Mouse (Mus musculus): ENCODE data around the gene Mif4gd.

DNA sequence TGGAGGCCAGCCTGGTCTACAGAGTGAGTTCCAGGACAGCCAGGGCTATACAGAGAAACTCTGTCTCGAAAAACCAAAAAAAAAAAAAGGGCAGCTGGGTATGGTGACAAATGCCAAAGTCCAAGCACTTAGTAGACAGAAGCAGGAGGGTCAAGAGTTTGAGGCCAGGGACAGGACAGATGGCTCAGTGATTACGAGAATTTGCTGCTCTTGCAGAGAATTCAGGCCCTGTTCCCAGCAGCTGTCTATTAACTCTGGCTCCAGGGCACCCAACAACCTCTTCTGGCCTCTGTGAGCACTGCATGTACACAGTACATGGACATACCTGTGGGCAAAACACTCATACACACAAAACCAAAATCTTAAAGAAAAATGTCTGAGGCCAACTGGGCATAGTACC is 5.2 kb upstream of the Mif4gd start:
- no peak for TF ChIP-seq CTCF (conservative IDR thresholded peaks at IDR 0.05; ENCODE audit: low read length)
- TF ChIP-seq POU5F1 (IDR thresholded peaks at IDR 0.05; ENCODE audit: borderline replicate concordance, low read length) = no peak
